Mouse (Mus musculus): ENCODE data around the gene Lyg2.

DNA sequence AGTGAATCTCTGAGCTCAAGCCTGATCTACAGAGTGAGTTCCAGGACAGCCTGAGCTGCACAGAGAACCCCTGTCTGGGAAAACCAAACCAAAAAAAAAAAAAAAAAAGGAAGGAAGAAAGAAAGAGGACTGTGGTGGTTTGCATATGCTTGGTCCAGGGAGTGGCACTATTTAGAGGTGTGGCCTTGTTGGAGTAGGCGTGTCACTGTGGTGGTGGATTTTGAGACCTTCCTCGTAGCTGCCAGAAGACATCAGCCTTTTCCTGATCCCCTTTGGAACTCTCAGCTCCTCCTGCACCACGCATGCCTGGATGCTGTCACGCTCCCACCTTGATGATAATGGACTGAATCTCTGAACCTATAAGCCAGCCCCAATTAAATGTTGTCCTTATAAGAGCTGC, 32.9 kb downstream of the Lyg2 start:
- TF ChIP-seq POLR2A (IDR thresholded peaks at IDR 0.05; ENCODE audit: control insufficient read depth, extremely low read depth, insufficient read depth, low read length, poor library complexity) (no peak), CTCF (IDR thresholded peaks at IDR 0.05; ENCODE audit: borderline replicate concordance, control insufficient read depth, extremely low read depth, insufficient read depth, low read length, poor library complexity) (no peak)
